Mouse (Mus musculus) embryonic fibroblast, embryonic 13.5 days (primary cell): ENCODE measurements around the gene Cdadc1.

Source experiments
- CTCF ChIP-seq: IDR thresholded peaks from 2 replicates; pipeline ENCODE4 v1.5.1; 2011; ENCODE audit warnings: mild to moderate bottlenecking, control low read depth, low read length, moderate library complexity, borderline replicate concordance; ENCODE audit not compliant: insufficient read depth
- POLR2A ChIP-seq: IDR thresholded peaks from 2 replicates; pipeline ENCODE4 v1.6.1; 2011; ENCODE audit warnings: low read depth, mild to moderate bottlenecking, control low read depth, low read length, moderate library complexity

GRCm38 (mm10) chr14:59566756-59567155 lies 31.0 kb downstream of the Cdadc1 start:
- TF ChIP-seq POLR2A (no peak), CTCF (no peak)
